Mouse (Mus musculus) stomach, postnatal 0 days (tissue): ENCODE data around the gene Prickle2.

ENCODE experiments used
- CTCF ChIP-seq: IDR thresholded peaks from 2 replicates; pipeline ENCODE4 v1.5.1; 2016; ENCODE audit warnings: antibody characterized with exemption, low read depth, mild to moderate bottlenecking, moderate library complexity
- EP300 ChIP-seq: optimal IDR thresholded peaks from 2 replicates; pipeline ENCODE3; 2016; ENCODE audit warnings: antibody characterized with exemption

- no peak for TF ChIP-seq CTCF
- no peak for TF ChIP-seq EP300
Observed at GRCm38 (mm10) chr6:92625923-92626322, 80.0 kb downstream of the Prickle2 start.
